Mouse (Mus musculus): ENCODE measurements around the gene Mrpl54. TPM values are rescaled to one million over a fixed set of nuclear protein-coding genes. Genes with fewer than 3 reads are reported as not detected.

Mrpl54 gene
- polyA plus RNA-seq, 1 experiment from 2014 or later, result 247 TPM

DNA sequence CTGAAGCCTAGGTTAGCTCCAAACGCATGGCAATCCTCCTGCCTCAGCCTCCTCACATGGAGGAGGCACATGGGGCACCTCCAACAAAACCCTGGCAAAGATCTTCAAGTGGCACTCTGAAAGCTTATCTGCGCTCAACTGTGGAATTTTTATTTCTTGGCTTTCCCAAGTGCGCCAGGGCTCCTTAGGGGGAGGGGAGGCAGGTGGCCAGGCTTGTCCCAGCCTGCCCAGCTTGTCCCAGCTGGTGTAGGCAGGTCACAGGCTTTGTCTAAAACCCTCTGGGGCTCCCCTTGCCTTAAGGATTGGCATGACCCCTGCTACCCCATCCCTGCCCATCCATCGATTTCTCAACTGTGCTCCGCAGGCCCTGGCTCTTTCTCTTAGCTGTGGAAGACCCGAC lies 17.5 kb upstream of the Mrpl54 start:
- Histone ChIP-seq H3K36me3 (ENCODE audit: control insufficient read depth, insufficient read depth, low read length) (no peaks in the 10 kb centered on the region), H3K4me1 (ENCODE audit: control insufficient read depth, insufficient read depth, low read length) (peaks cover 3% of the 10 kb centered on the region; the same call in 1 of the 2 replicates), H3K9ac (ENCODE audit: low read depth, low read length) (no peak overlapping the region), H3K4me2 (no peak overlapping the region; the same call in 1 of the 2 replicates), H3K9me3 (replicated peaks; ENCODE audit: control insufficient read depth, low read length) (no peaks in the 10 kb centered on the region), H3K4me3 (ENCODE audit: low read depth, low read length) (no peak overlapping the region), H3K27ac (ENCODE audit: low read depth, low read length) (no peak overlapping the region), H3K27me3 (ENCODE audit: control insufficient read depth, insufficient read depth, low read length) (peaks cover 62% of the 10 kb centered on the region)
- no peak for ATAC-seq (replicated peaks; ENCODE audit: insufficient number of reproducible peaks, low FRiP score, low TSS enrichment)
- WGBS (ENCODE audit: insufficient replicate concordance), result 37% methylated on average over 6 of the region's 6 CpGs

DNA sequence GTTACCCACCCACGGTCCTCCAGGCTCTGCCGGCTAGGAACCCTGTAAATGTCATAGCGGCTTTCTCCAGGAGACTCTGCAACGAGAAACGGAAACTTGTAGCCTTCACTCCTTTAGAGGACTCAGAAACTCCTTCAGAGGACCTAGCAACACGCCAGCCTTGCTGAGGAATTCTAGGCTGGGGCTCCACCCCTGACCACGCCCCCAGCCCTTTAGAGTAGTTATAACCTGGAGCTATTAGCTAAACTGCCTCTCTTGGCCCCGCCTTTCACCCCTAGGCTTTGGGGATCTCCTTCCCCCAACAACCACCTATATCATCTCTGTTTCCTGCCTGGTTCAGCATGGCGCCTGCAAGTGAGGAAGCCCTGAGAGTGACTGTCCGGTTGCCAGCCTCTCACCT lies 12.8 kb upstream of the Mrpl54 start:
- H3K9me3 ChIP-seq (replicated peaks; ENCODE audit: control insufficient read depth, low read length), result no peaks in the 10 kb centered on the region
- no peak overlapping the region for H3K4me2 ChIP-seq
- no peak for ATAC-seq (replicated peaks; ENCODE audit: insufficient number of reproducible peaks, low FRiP score, low TSS enrichment)
- H3K27me3 ChIP-seq (ENCODE audit: control insufficient read depth, insufficient read depth, low read length), result peaks cover 61% of the 10 kb centered on the region
- H3K9ac ChIP-seq (ENCODE audit: low read depth, low read length), result no peak overlapping the region
- H3K36me3 ChIP-seq (ENCODE audit: control insufficient read depth, insufficient read depth, low read length), result no peaks in the 10 kb centered on the region; the same call in 1 of the 2 replicates
- no peak overlapping the region for H3K27ac ChIP-seq (ENCODE audit: low read depth, low read length)
- WGBS (ENCODE audit: insufficient replicate concordance), result 23% methylated on average over 10 of the region's 10 CpGs
- no peak overlapping the region for H3K4me3 ChIP-seq (ENCODE audit: low read depth, low read length)
- H3K4me1 ChIP-seq (ENCODE audit: control insufficient read depth, insufficient read depth, low read length), result peaks cover 5% of the 10 kb centered on the region; the same call in 1 of the 2 replicates

DNA sequence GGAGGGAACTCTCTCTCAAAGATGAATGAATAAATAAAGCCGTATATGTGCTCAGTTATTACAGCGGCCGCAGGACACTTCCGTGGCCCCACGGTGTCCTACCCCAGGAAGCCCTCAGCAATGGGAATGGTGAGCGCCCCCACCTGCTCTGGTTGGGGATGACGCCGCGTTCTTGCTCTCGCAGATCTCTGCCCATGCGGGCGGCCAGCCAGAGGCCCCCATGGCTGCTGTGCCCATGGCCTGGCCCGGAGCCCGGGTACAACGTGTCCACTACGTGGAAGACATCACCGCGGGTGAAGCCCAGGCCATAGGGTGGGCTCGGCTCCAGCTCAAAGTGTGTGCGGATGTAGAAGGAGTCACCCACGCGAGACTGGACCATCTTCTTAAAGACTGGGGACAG lies 10.9 kb upstream of the Mrpl54 start:
- Histone ChIP-seq H3K9ac (ENCODE audit: low read depth, low read length) (no peak overlapping the region), H3K36me3 (ENCODE audit: control insufficient read depth, insufficient read depth, low read length) (peaks cover under 1% of the 10 kb centered on the region), H3K4me3 (ENCODE audit: low read depth, low read length) (no peak overlapping the region), H3K4me1 (ENCODE audit: control insufficient read depth, insufficient read depth, low read length) (peaks cover 5% of the 10 kb centered on the region; the same call in 1 of the 2 replicates), H3K4me2 (no peak overlapping the region), H3K27ac (ENCODE audit: low read depth, low read length) (no peak overlapping the region), H3K27me3 (ENCODE audit: control insufficient read depth, insufficient read depth, low read length) (peaks cover 42% of the 10 kb centered on the region), H3K9me3 (replicated peaks; ENCODE audit: control insufficient read depth, low read length) (no peaks in the 10 kb centered on the region)
- 60% methylated on average over 22 of the region's 22 CpGs for WGBS (ENCODE audit: insufficient replicate concordance)
- no peak for ATAC-seq (replicated peaks; ENCODE audit: insufficient number of reproducible peaks, low FRiP score, low TSS enrichment)

DNA sequence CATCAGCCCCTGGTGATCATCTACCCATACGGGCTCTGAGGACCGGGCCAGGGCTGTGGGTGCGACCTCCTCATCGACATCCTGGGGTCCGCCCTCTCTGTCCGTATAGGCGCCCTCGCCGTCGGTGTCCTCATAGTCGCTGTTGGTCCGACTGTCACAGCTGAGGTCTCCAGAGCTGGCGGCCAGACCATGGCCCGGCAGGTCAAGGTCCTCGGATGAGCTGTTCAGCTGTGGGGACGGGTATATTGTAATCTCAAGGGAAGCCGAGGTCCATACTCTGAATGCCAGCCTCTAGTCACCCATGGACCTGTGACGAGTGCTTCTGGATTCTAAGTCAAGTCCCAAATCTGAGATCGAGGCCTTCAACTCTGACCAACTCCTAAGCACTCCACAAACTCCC lies 7.1 kb upstream of the Mrpl54 start:
- H3K9me3 ChIP-seq (replicated peaks; ENCODE audit: control insufficient read depth, low read length), result no peaks in the 10 kb centered on the region

DNA sequence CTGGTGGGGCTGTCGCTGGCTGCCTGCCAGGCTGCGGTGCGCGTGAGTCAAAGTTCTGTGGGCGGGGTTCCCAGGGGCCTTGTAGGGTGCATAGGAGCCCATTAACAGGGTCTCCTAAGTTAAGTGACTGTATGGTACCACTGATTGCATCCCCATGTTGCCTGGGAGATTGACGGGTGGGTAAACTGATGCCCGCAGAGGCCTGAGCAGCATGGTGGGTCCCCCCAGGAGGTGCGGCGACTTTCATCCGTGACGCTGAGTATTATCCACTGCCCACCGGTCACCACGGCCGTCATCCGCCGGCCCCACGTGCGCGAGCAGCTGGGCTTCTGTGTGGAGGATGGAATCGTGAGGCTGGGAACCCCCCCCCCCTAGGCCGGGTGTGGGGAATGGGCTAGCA lies 5.6 kb upstream of the Mrpl54 start:
- Histone ChIP-seq H3K9me3 (replicated peaks; ENCODE audit: control insufficient read depth, low read length) (no peaks in the 10 kb centered on the region), H3K4me2 (no peak overlapping the region), H3K36me3 (ENCODE audit: control insufficient read depth, insufficient read depth, low read length) (peaks cover 10% of the 10 kb centered on the region), H3K4me3 (ENCODE audit: low read depth, low read length) (no peak overlapping the region), H3K9ac (ENCODE audit: low read depth, low read length) (no peak overlapping the region), H3K4me1 (ENCODE audit: control insufficient read depth, insufficient read depth, low read length) (peaks cover 8% of the 10 kb centered on the region), H3K27ac (ENCODE audit: low read depth, low read length) (no peak overlapping the region), H3K27me3 (ENCODE audit: control insufficient read depth, insufficient read depth, low read length) (peaks cover 5% of the 10 kb centered on the region)
- 97% methylated on average over 21 of the region's 21 CpGs for WGBS (ENCODE audit: insufficient replicate concordance)
- ATAC-seq (replicated peaks; ENCODE audit: insufficient number of reproducible peaks, low FRiP score, low TSS enrichment), result no peak

More for the DNA sequence above, 7.1 kb upstream of the Mrpl54 start:
- H3K27ac ChIP-seq (ENCODE audit: low read depth, low read length), result no peak overlapping the region
- no peak overlapping the region for H3K4me3 ChIP-seq (ENCODE audit: low read depth, low read length)
- H3K27me3 ChIP-seq (ENCODE audit: control insufficient read depth, insufficient read depth, low read length), result peaks cover 14% of the 10 kb centered on the region
- H3K4me2 ChIP-seq, result no peak overlapping the region
- peaks cover 10% of the 10 kb centered on the region for H3K36me3 ChIP-seq (ENCODE audit: control insufficient read depth, insufficient read depth, low read length)
- WGBS (ENCODE audit: insufficient replicate concordance), result 90% methylated on average over 19 of the region's 19 CpGs
- peaks cover 3% of the 10 kb centered on the region for H3K4me1 ChIP-seq (ENCODE audit: control insufficient read depth, insufficient read depth, low read length)
- no peak for ATAC-seq (replicated peaks; ENCODE audit: insufficient number of reproducible peaks, low FRiP score, low TSS enrichment)
- H3K9ac ChIP-seq (ENCODE audit: low read depth, low read length), result no peak overlapping the region

DNA sequence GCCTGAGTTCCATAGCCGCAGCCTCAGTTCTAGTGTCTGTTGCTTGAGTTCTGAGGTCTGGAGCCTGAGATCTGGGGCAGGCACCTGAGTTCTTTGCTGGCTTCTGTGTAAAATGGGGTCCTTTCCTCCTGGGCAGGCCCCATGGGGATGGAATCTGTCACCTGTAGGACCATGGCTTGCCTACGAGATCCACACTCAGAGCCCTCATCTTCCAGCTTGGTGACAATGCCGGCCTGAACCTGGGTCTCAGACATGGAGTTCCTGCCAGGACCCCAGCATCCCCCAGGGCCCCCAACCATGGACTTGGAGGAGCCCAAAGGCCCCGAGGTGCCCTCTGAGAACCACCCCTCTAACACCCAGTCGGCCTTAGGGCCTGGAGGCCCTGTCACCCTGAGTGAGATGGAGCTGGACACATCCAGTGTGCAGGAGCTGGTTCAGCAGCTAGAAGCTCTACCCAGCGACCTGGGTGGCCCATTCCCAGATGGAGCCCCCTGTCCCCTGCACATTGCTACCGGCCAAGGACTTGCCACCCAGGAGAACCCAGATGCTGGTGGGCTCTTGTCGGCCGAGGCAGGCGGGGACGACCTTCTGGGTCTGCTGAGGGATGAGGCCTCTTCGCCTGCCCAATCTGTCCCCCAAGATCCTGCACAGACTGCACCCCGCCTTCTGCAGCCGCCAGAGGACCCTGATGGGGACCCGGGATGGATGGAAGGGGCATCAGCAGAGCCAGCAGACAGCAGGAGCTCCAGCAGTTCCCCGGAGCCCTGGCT lies 2.1 kb upstream of the Mrpl54 start:
- H3K4me3 ChIP-seq (ENCODE audit: low read depth, low read length), result peak overlapping the region; percentile 68
- H3K36me3 ChIP-seq (ENCODE audit: control insufficient read depth, insufficient read depth, low read length), result peaks cover 16% of the 10 kb centered on the region
- H3K27me3 ChIP-seq (ENCODE audit: control insufficient read depth, insufficient read depth, low read length), result no peaks in the 10 kb centered on the region
- H3K27ac ChIP-seq (ENCODE audit: low read depth, low read length), result no peak overlapping the region
- peak overlapping the region; percentile 85 for H3K9ac ChIP-seq (ENCODE audit: low read depth, low read length)
- H3K4me1 ChIP-seq (ENCODE audit: control insufficient read depth, insufficient read depth, low read length), result peaks cover 13% of the 10 kb centered on the region
- peak overlapping the region; percentile 81 for H3K4me2 ChIP-seq
- no peak for ATAC-seq (replicated peaks; ENCODE audit: insufficient number of reproducible peaks, low FRiP score, low TSS enrichment)
- 72% methylated on average over 16 of the region's 16 CpGs for WGBS (ENCODE audit: insufficient replicate concordance)
- H3K9me3 ChIP-seq (replicated peaks; ENCODE audit: control insufficient read depth, low read length), result no peaks in the 10 kb centered on the region

DNA sequence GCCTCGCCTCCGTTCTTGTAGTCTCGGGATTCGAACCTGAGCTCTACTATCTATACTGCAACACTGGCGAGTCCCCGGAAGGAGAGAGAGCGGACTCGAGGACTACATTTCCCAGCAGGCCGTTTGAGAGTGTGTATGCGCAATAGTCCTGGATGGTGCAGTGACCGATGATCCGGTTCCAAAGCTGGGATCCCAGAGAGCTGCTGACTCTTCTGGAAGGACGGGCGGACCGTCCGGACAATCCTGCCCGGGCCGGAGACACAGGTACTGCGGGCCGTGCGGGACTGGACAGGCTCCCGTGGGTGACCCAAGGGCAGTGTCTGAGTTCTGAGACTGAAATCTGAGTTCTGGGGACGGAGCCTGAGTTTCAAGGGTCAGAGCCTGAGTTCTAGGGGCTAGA lies 1.3 kb upstream of the Mrpl54 start:
- 2% methylated on average over 23 of the region's 23 CpGs for WGBS (ENCODE audit: insufficient replicate concordance)
- no peak for ATAC-seq (replicated peaks; ENCODE audit: insufficient number of reproducible peaks, low FRiP score, low TSS enrichment)
- peaks cover 22% of the 10 kb centered on the region for H3K36me3 ChIP-seq (ENCODE audit: control insufficient read depth, insufficient read depth, low read length)
- peak overlapping the region; percentile 81 for H3K4me2 ChIP-seq
- no peaks in the 10 kb centered on the region; the same call in 1 of the 2 replicates for H3K27me3 ChIP-seq (ENCODE audit: control insufficient read depth, insufficient read depth, low read length)
- H3K4me1 ChIP-seq (ENCODE audit: control insufficient read depth, insufficient read depth, low read length), result peaks cover 13% of the 10 kb centered on the region
- peak overlapping the region; percentile 50; the same call in 1 of the 2 replicates for H3K27ac ChIP-seq (ENCODE audit: low read depth, low read length)
- peak overlapping the region; percentile 85 for H3K9ac ChIP-seq (ENCODE audit: low read depth, low read length)
- no peaks in the 10 kb centered on the region for H3K9me3 ChIP-seq (replicated peaks; ENCODE audit: control insufficient read depth, low read length)
- H3K4me3 ChIP-seq (ENCODE audit: low read depth, low read length), result peak overlapping the region; percentile 68

DNA sequence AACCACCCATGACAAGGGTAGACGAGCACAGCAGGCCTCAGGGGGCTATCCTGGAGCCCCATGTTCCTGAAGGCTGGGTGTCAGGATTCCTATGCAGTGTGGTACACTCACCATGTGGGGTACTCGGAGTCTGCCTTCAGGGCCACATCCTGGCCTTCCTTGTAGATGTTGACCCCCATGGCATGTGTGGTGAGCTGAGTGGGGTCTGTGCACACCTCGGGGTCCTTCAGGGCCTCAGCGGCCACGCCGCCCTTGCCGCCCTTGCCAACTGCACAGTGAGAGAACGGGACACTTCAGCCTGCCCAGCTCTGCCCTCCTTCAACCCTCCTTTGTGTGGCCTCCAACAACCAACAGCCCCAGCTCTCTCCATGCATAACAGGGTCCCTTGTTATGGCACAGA lies 1.2 kb downstream of the Mrpl54 start:
- no peak for ATAC-seq (replicated peaks; ENCODE audit: insufficient number of reproducible peaks, low FRiP score, low TSS enrichment)
- peak overlapping the region; percentile 80 for H3K4me2 ChIP-seq
- H3K27me3 ChIP-seq (ENCODE audit: control insufficient read depth, insufficient read depth, low read length), result peaks cover 2% of the 10 kb centered on the region
- 93% methylated on average over 8 of the region's 8 CpGs for WGBS (ENCODE audit: insufficient replicate concordance)
- no peaks in the 10 kb centered on the region; the same call in 1 of the 2 replicates for H3K9me3 ChIP-seq (replicated peaks; ENCODE audit: control insufficient read depth, low read length)
- peaks cover 13% of the 10 kb centered on the region for H3K4me1 ChIP-seq (ENCODE audit: control insufficient read depth, insufficient read depth, low read length)
- H3K9ac ChIP-seq (ENCODE audit: low read depth, low read length), result peak overlapping the region; percentile 43; the same call in 1 of the 2 replicates
- H3K27ac ChIP-seq (ENCODE audit: low read depth, low read length), result no peak overlapping the region
- H3K4me3 ChIP-seq (ENCODE audit: low read depth, low read length), result peak overlapping the region; percentile 55
- H3K36me3 ChIP-seq (ENCODE audit: control insufficient read depth, insufficient read depth, low read length), result peaks cover 15% of the 10 kb centered on the region

DNA sequence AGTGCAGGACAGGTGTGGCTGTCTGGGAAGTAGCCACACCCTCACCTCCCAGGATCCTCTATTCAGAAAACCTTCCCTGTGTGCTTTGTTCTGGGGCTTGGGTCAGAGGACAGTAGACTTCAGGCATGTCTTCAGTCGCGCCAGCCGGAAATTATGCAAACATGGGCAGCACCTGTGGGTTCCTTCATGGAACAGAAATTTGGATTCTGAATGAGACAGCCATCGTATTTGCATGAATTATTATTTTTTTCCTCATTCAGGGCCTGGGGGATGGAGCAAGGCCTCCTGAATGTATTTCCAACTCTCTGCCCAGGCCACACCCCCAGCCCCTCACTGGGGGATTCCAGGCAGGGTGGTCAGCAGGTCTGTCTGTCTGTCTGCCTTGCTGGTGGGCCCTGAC lies 5.7 kb downstream of the Mrpl54 start:
- Histone ChIP-seq H3K4me2 (no peak overlapping the region), H3K36me3 (ENCODE audit: control insufficient read depth, insufficient read depth, low read length) (peaks cover 15% of the 10 kb centered on the region), H3K27ac (ENCODE audit: low read depth, low read length) (no peak overlapping the region), H3K9me3 (replicated peaks; ENCODE audit: control insufficient read depth, low read length) (peaks cover 2% of the 10 kb centered on the region), H3K4me1 (ENCODE audit: control insufficient read depth, insufficient read depth, low read length) (peaks cover 13% of the 10 kb centered on the region), H3K27me3 (ENCODE audit: control insufficient read depth, insufficient read depth, low read length) (peaks cover 46% of the 10 kb centered on the region), H3K4me3 (ENCODE audit: low read depth, low read length) (no peak overlapping the region), H3K9ac (ENCODE audit: low read depth, low read length) (no peak overlapping the region)
- 88% methylated on average over 4 of the region's 4 CpGs for WGBS (ENCODE audit: insufficient replicate concordance)
- no peak for ATAC-seq (replicated peaks; ENCODE audit: insufficient number of reproducible peaks, low FRiP score, low TSS enrichment)

All from heart, embryonic 11.5 days (tissue).